Mouse (Mus musculus): ENCODE measurements at regions not wholly inside any gene's neighbourhood (a gene's known extent, or its start where the extent isn't known, plus 50 kb on each side); places are given as distances from the start of the nearest gene placed in this dataset.

- no peak for DNase-seq (ENCODE audit: low spot score)
Observed at GRCm38 (mm10) chr7:145040871-145041270, 101.1 kb upstream of the Ccnd1 start.

- no peak for DNase-seq (ENCODE audit: low spot score)
Observed at GRCm38 (mm10) chr7:145034385-145034784, 94.7 kb upstream of the Ccnd1 start.

- DNase-seq (ENCODE audit: low spot score), result peak; percentile 36
Observed at GRCm38 (mm10) chr7:145031275-145031674, 91.5 kb upstream of the Ccnd1 start.

- peak; percentile 93 for DNase-seq (ENCODE audit: low spot score)
Observed at GRCm38 (mm10) chr7:145030635-145031141, 91.0 kb upstream of the Ccnd1 start.

- DNase-seq (ENCODE audit: low spot score), result no peak
Observed at GRCm38 (mm10) chr7:145029622-145030021, 89.9 kb upstream of the Ccnd1 start.

GRCm38 (mm10) chr7:145029124-145029523 is 89.4 kb upstream of the Ccnd1 start:
- no peak for DNase-seq (ENCODE audit: low spot score)

GRCm38 (mm10) chr7:145027061-145027460 is 87.3 kb upstream of the Ccnd1 start:
- no peak for DNase-seq (ENCODE audit: low spot score)

- no peak for DNase-seq (ENCODE audit: low spot score)
Observed at GRCm38 (mm10) chr7:145026014-145026285, 86.2 kb upstream of the Ccnd1 start.

- no peak for DNase-seq (ENCODE audit: low spot score)
Observed at GRCm38 (mm10) chr7:145025186-145026013, 85.7 kb upstream of the Ccnd1 start.

- no peak for DNase-seq (ENCODE audit: low spot score)
Observed at GRCm38 (mm10) chr7:145024651-145025050, 84.9 kb upstream of the Ccnd1 start.

- no peak for DNase-seq (ENCODE audit: low spot score)
Observed at GRCm38 (mm10) chr7:145019137-145019536, 79.4 kb upstream of the Ccnd1 start.

- no peak for DNase-seq (ENCODE audit: low spot score)
Observed at GRCm38 (mm10) chr7:145018149-145018548, 78.4 kb upstream of the Ccnd1 start.

GRCm38 (mm10) chr7:145015463-145016085 is 75.8 kb upstream of the Ccnd1 start:
- DNase-seq (ENCODE audit: low spot score), result peak; percentile 55

- no peak for DNase-seq (ENCODE audit: low spot score)
Observed at GRCm38 (mm10) chr7:145010757-145011156, 71.0 kb upstream of the Ccnd1 start.

- DNase-seq (ENCODE audit: low spot score), result no peak
Observed at GRCm38 (mm10) chr7:145010004-145010403, 70.3 kb upstream of the Ccnd1 start.

GRCm38 (mm10) chr7:145008662-145009333 is 69.1 kb upstream of the Ccnd1 start:
- no peak for DNase-seq (ENCODE audit: low spot score)

GRCm38 (mm10) chr7:145007216-145007615 is 67.5 kb upstream of the Ccnd1 start:
- no peak for DNase-seq (ENCODE audit: low spot score)

GRCm38 (mm10) chr7:145001503-145002084 is 61.9 kb upstream of the Ccnd1 start:
- no peak for DNase-seq (ENCODE audit: low spot score)

- DNase-seq (ENCODE audit: low spot score), result no peak
Observed at GRCm38 (mm10) chr7:144999741-145000140, 60.0 kb upstream of the Ccnd1 start.

- DNase-seq (ENCODE audit: low spot score), result no peak
Observed at GRCm38 (mm10) chr7:144996847-144997246, 57.1 kb upstream of the Ccnd1 start.

GRCm38 (mm10) chr7:144994229-144994628 is 54.5 kb upstream of the Ccnd1 start:
- no peak for DNase-seq (ENCODE audit: low spot score)

- DNase-seq (ENCODE audit: low spot score), result no peak
Observed at GRCm38 (mm10) chr7:144993566-144993965, 53.8 kb upstream of the Ccnd1 start.

GRCm38 (mm10) chr7:144991760-144992159 is 52.0 kb upstream of the Ccnd1 start:
- DNase-seq (ENCODE audit: low spot score), result no peak
